Mouse (Mus musculus) bone marrow macrophage, adult 2 months (primary cell): ENCODE measurements at regions not wholly inside any gene's neighbourhood (a gene's known extent, or its start where the extent isn't known, plus 50 kb on each side); places are given as distances from the start of the nearest gene placed in this dataset.

Experiments used
- CTCF ChIP-seq: IDR thresholded peaks from 2 replicates; pipeline ENCODE4 v1.5.1; 2012; ENCODE audit warnings: low read depth, mild to moderate bottlenecking, low read length, moderate library complexity
- POLR2A ChIP-seq: IDR thresholded peaks from 2 replicates; pipeline ENCODE4 v1.6.1; 2012; ENCODE audit warnings: mild to moderate bottlenecking, low read depth, low read length, borderline replicate concordance

GRCm38 (mm10) chr2:46985915-46986672 is 1827.8 kb upstream of the Acvr2a start:
- TF ChIP-seq POLR2A (no peak), CTCF (no peak)
